Mouse (Mus musculus) embryonic facial prominence, embryonic 15.5 days (tissue): ENCODE results near the gene Camkv. TPM values are rescaled to one million over a fixed set of nuclear protein-coding genes. Genes with fewer than 3 reads are reported as not detected.

Experiments
- ATAC-seq: fragments of 200-750 bp; cut with Nextera tagmentation; 2 replicates; pipeline ENCODE4 v1.8.0; 2017; ENCODE audit warnings: low read depth, moderate TSS enrichment; ENCODE audit not compliant: insufficient number of reproducible peaks, low FRiP score, low TSS enrichment
- H3K27ac ChIP-seq: fragments of 300-500 bp; sonication (generic); replicated peaks from 2 replicates; pipeline ENCODE4 v1.5.1; 2015; ENCODE audit warnings: mild to moderate bottlenecking, inconsistent platforms
- H3K27me3 ChIP-seq: fragments of 300-500 bp; sonication (generic); 2 replicates; pipeline ENCODE4 v1.6.1; 2015; ENCODE audit warnings: inconsistent platforms
- H3K36me3 ChIP-seq: fragments of 300-500 bp; sonication (generic); 2 replicates; pipeline ENCODE4 v1.6.1; 2015; ENCODE audit warnings: mild to moderate bottlenecking, inconsistent platforms
- H3K4me1 ChIP-seq: fragments of 300-500 bp; sonication (generic); 2 replicates; pipeline ENCODE4 v1.6.1; 2015; ENCODE audit warnings: inconsistent platforms
- H3K4me2 ChIP-seq: fragments of 300-500 bp; sonication (generic); replicated peaks from 2 replicates; pipeline ENCODE4 v1.6.1; 2015; ENCODE audit warnings: mild to moderate bottlenecking, inconsistent platforms
- H3K4me3 ChIP-seq: fragments of 300-500 bp; sonication (generic); replicated peaks from 2 replicates; pipeline ENCODE4 v1.5.1; 2015; ENCODE audit warnings: mild to moderate bottlenecking, inconsistent platforms
- H3K9ac ChIP-seq: fragments of 300-500 bp; sonication (generic); 2 replicates; pipeline ENCODE4 v1.6.1; 2015; ENCODE audit warnings: inconsistent platforms
- H3K9me3 ChIP-seq: fragments of 300-500 bp; sonication (generic); replicated peaks from 2 replicates; pipeline ENCODE4 v1.6.1; 2016; ENCODE audit warnings: inconsistent platforms
- WGBS: fragments of 180-500 bp; shearing (Covaris S2); methylation state at CpG from one replicate; pipeline ENCODE4 v1.1.7; 2015; 5-methylcytosine and 5-hydroxymethylcytosine counted together
- polyA plus RNA-seq: library from polyadenylated mRNA; unstranded; fragments of >200 nt; fragmentation: Nextera tagmentation; extraction: Ambion mirVana; gene quantifications from 2 replicates; pipeline ENCODE4 v1.2.1, GENCODE M21; 2015

The Camkv gene
- polyA plus RNA-seq, 1 experiment from 2014 or later, result 5.9 TPM

GRCm38 (mm10) chr9:107982681-107983346, 47.3 kb downstream of the Camkv start, which contains the start of gene Gm20661:
Gene Gm20661 (plus strand): TSS chr9:107983058.
- 22% methylated on average over 14 of the region's 14 CpGs for WGBS
- peak; percentile 78 for ATAC-seq

DNA sequence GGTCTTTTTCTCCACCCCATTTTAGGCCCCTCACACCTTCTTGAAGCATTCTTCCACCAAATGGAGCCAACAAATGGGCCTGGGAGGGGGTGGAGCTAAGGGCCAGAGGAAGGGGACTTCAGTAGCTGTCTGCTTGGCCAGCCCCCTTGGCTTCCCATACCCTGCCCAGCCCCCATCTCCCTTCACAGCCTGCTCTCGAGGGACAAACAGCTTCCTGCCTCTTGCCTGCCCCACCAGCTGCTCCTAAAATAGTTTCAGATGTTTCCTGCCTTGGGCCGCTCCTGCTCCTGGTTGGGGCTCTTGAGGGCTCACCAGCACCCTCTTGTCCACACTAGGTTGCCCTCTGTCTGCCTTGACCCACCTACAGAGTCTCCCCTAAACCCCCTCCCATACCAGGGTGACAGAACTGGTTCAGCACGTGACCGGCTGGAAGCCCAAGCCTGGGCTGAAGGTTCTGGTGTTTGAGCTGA, 48.0 kb downstream of the Camkv start:
- Histone ChIP-seq H3K4me1 (peaks cover 63% of the 10 kb centered on the region), H3K27me3 (no peaks in the 10 kb centered on the region), H3K4me2 (peak overlapping the region; percentile 80), H3K27ac (peak overlapping the region; percentile 98), H3K36me3 (no peaks in the 10 kb centered on the region), H3K9me3 (no peaks in the 10 kb centered on the region), H3K4me3 (peak overlapping the region; percentile 84), H3K9ac (peak overlapping the region; percentile 61)
- peak; percentile 74 for ATAC-seq
- 9% methylated on average over 4 of the region's 4 CpGs for WGBS

More at GRCm38 (mm10) chr9:107982681-107983346, 47.3 kb downstream of the Camkv start, which contains the start of gene Gm20661:
- H3K4me2 ChIP-seq, result peak within 1 kb of the TSS; percentile 80
- no peaks in the 10 kb centered on the region for H3K36me3 ChIP-seq
- no peaks in the 10 kb centered on the region for H3K9me3 ChIP-seq
- peak within 1 kb of the TSS; percentile 84 for H3K4me3 ChIP-seq
- peaks cover 60% of the 10 kb centered on the region for H3K4me1 ChIP-seq
- peak within 1 kb of the TSS; percentile 61 for H3K9ac ChIP-seq
- H3K27ac ChIP-seq, result peak within 1 kb of the TSS; percentile 98
- no peaks in the 10 kb centered on the region for H3K27me3 ChIP-seq

DNA sequence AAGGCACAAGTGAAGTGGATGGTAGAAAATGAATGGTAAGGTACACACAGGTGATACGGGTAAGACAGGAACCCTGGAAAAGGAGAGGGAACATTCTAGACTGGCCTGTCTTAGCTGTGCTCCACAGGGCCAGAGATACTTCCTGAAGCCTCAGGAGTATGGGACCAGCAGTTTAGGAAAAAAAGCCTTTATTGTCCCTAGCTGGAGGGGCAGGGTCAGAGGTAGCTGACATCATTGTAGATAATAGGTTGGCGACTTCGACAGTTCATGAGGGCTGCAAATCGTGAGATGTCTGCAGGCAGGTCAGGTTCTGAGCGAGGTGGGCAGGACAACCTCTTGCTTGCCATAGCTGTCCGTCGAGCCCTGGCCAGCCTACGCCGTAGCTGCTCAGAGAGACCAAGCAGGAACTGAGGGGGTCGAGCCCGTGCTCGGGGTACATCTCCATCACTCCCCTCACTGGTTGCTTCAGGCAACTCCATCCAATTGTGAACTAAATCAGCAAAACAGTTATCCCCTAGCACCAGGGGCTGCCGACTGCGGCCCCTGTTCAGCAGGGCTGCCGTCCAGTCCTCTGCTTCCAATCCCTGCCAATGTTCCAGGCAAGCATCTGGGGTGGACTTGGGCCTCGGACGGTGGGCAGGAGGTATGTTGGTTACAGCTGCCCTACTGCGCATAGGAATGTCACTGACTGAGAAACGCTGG, 48.7 kb downstream of the Camkv start:
- WGBS, result 23% methylated on average over 19 of the region's 19 CpGs
- no peak for ATAC-seq
- H3K9me3 ChIP-seq, result no peaks in the 10 kb centered on the region

DNA sequence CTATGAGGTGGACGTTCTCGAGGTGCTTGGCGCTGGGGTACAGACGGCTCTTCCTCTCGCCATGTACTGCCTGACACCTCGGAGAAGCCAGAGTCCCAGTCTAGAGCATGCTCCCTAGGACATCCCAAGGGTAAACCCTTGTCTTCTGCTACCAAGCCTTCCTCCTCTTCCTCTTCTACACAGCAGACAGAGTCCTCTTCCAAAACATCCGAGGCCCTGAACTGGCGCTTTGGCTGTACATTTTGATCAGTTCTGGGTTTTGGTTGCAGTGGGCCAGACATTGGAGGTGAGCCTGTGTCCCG, 49.2 kb downstream of the Camkv start:
- Histone ChIP-seq H3K4me1 (peaks cover 63% of the 10 kb centered on the region), H3K4me2 (peak overlapping the region; percentile 80), H3K9ac (peak overlapping the region; percentile 61), H3K27me3 (no peaks in the 10 kb centered on the region), H3K4me3 (peak overlapping the region; percentile 84), H3K36me3 (no peaks in the 10 kb centered on the region), H3K27ac (peak overlapping the region; percentile 98), H3K9me3 (no peaks in the 10 kb centered on the region)
- no peak for ATAC-seq
- WGBS, result 18% methylated on average over 9 of the region's 9 CpGs

More for the DNA sequence above, 48.7 kb downstream of the Camkv start:
- Histone ChIP-seq H3K27ac (peak overlapping the region; percentile 98), H3K4me1 (peaks cover 63% of the 10 kb centered on the region), H3K9ac (peak overlapping the region; percentile 61), H3K27me3 (no peaks in the 10 kb centered on the region), H3K4me2 (peak overlapping the region; percentile 80), H3K36me3 (no peaks in the 10 kb centered on the region), H3K4me3 (peak overlapping the region; percentile 84)

- peaks cover 57% of the 10 kb centered on the region for H3K4me1 ChIP-seq
- no peaks in the 10 kb centered on the region for H3K27me3 ChIP-seq
- H3K36me3 ChIP-seq, result no peaks in the 10 kb centered on the region
- WGBS, result under 1% methylated on average over 58 of the region's 58 CpGs
- peak within 1 kb of the TSS; percentile 80 for H3K4me2 ChIP-seq
- peak within 1 kb of the TSS; percentile 98 for H3K27ac ChIP-seq
- H3K4me3 ChIP-seq, result peak within 1 kb of the TSS; percentile 84
- H3K9ac ChIP-seq, result peak within 1 kb of the TSS; percentile 61
- no peaks in the 10 kb centered on the region for H3K9me3 ChIP-seq
- peak; percentile 71 for ATAC-seq
Observed at GRCm38 (mm10) chr9:107985131-107986119, 50.0 kb downstream of the Camkv start, which contains the start of gene Inka1. Gene Inka1 (minus strand): TSS chr9:107985879.

- peak overlapping the region; percentile 98; the same call in 1 of the 2 replicates for H3K27ac ChIP-seq
- 6% methylated on average over 18 of the region's 18 CpGs for WGBS
- H3K9ac ChIP-seq, result no peak overlapping the region
- no peaks in the 10 kb centered on the region for H3K9me3 ChIP-seq
- H3K4me3 ChIP-seq, result peak overlapping the region; percentile 84
- H3K36me3 ChIP-seq, result no peaks in the 10 kb centered on the region
- no peaks in the 10 kb centered on the region for H3K27me3 ChIP-seq
- H3K4me1 ChIP-seq, result peaks cover 47% of the 10 kb centered on the region
- ATAC-seq, result no peak
- H3K4me2 ChIP-seq, result peak overlapping the region; percentile 80
Observed at GRCm38 (mm10) chr9:107986376-107986775, 50.9 kb downstream of the Camkv start.

GRCm38 (mm10) chr9:107987950-107988349, 52.5 kb downstream of the Camkv start:
- Histone ChIP-seq H3K4me3 (no peak overlapping the region), H3K4me2 (no peak overlapping the region), H3K27me3 (no peaks in the 10 kb centered on the region), H3K4me1 (peaks cover 31% of the 10 kb centered on the region), H3K36me3 (no peaks in the 10 kb centered on the region), H3K9ac (no peak overlapping the region), H3K27ac (no peak overlapping the region), H3K9me3 (no peaks in the 10 kb centered on the region)
- no peak for ATAC-seq
- WGBS, result 46% methylated on average over 3 of the region's 3 CpGs

- Histone ChIP-seq H3K36me3 (no peaks in the 10 kb centered on the region), H3K4me1 (0 out of 2 replicates have a peak, but pooled peaks cover 4% of the 10 kb centered on the region), H3K4me3 (no peak within 1 kb of the TSS), H3K27me3 (no peaks in the 10 kb centered on the region), H3K27ac (no peak within 1 kb of the TSS), H3K9ac (no peak within 1 kb of the TSS), H3K4me2 (no peak within 1 kb of the TSS), H3K9me3 (no peaks in the 10 kb centered on the region)
- WGBS, result 17% methylated on average over 2 of the region's 2 CpGs
- ATAC-seq, result no peak
Observed at GRCm38 (mm10) chr9:107992197-107992596, 56.7 kb downstream of the Camkv start, which contains the start of gene Cdhr4. Gene Cdhr4 (plus strand): TSS chr9:107992497.

- H3K4me3 ChIP-seq, result no peak overlapping the region
- no peak overlapping the region for H3K4me2 ChIP-seq
- no peak overlapping the region for H3K27ac ChIP-seq
- no peak for ATAC-seq
- H3K9me3 ChIP-seq, result no peaks in the 10 kb centered on the region
- H3K9ac ChIP-seq, result no peak overlapping the region
- no peaks in the 10 kb centered on the region for H3K36me3 ChIP-seq
- 73% methylated on average over 11 of the region's 11 CpGs for WGBS
- 0 out of 2 replicates have a peak, but pooled peaks cover 1% of the 10 kb centered on the region for H3K4me1 ChIP-seq
- no peaks in the 10 kb centered on the region for H3K27me3 ChIP-seq
Observed at GRCm38 (mm10) chr9:107993013-107993412, 57.5 kb downstream of the Camkv start.

DNA sequence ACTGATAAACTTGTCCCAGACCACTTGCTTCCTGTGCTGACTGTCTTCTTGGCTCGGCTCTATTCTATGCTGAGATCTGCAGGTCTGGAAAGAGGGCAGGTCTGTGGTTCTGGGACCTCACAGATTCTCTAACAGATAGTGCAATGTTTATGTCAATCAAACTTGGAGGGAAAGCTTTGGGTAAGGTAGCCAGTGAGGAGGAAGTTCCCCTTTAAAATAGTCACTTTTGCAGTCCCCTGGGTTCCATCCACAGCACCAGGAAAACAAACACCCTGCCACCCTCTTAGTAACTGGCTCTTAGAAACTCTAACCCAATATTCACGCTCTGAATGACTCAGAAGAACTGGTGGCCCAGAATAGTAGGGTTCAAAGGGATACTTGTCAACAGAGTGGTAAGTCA, 59.0 kb downstream of the Camkv start:
- Histone ChIP-seq H3K4me2 (no peak overlapping the region), H3K27ac (no peak overlapping the region), H3K9me3 (no peaks in the 10 kb centered on the region), H3K4me1 (no peaks in the 10 kb centered on the region), H3K4me3 (no peak overlapping the region), H3K36me3 (no peaks in the 10 kb centered on the region), H3K9ac (no peak overlapping the region), H3K27me3 (no peaks in the 10 kb centered on the region)
- WGBS, result 51% methylated on average over 2 of the region's 2 CpGs
- ATAC-seq, result no peak
